Mouse (Mus musculus): ENCODE measurements at regions not wholly inside any gene's neighbourhood (a gene's known extent, or its start where the extent isn't known, plus 50 kb on each side); places are given as distances from the start of the nearest gene placed in this dataset.
A peak's percentile ranks its signal among the peaks of the same experiment; 100 is the strongest.

DNA sequence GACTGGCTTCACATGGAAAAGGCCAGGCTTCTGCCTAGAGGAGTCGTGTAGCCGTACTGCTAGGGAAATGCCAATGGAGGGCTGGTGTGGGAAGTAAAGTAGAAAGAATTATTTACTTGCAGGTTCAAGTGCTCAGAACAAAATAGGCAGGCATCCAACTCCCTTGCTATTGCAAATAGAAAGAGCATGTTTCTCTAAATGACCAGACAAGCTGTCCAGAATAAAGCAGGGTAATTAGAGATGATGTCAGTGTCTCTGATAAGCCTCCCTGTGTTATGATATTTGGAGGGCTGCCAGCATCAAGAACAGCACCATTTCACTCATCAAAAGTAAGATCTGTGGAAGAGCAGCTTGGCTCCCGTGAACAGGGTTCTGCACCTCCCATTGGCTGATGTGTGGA, 192.4 kb downstream of the Usp46 start:
- no peak for DNase-seq

DNA sequence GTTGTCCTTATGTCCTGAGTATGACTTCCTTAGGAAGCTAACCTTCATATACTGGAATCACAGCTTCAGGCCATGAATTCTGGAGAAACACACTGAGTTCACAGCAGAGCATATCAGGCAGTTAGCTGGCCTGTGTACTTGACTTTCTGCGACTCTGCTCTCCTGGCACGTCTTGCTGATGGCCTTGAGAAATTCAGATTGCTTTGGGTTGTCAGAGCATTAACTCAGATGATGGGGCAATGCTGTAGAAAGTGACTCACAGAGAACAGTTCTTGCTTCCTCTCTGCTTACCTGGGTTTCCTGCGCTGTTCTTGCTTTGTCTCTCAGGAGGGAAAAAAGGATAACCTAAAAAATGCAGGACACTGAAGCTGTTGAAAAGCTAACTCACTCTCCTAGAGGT, 187.3 kb downstream of the Usp46 start:
- DNase-seq = peak; percentile 80

DNA sequence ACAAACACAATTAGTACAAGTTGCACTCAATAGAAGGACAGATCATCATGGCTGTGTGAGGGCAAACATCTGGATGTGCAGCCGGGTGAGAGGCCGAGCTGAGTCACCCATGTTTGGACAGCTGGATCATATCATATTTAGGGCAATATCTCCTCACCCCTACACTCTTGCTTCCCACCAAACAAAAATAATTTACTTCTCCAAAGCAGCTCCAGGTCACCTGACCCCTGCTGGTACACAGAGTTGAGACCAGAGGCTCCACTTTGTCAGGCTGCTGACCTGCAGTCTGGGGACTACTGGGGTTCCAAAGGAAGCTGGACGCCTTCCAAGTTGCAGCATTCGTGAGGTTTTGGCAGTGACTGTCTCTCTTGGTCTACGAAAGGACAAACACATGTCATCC, 186.3 kb downstream of the Usp46 start:
- peak; percentile 82 for DNase-seq

DNA sequence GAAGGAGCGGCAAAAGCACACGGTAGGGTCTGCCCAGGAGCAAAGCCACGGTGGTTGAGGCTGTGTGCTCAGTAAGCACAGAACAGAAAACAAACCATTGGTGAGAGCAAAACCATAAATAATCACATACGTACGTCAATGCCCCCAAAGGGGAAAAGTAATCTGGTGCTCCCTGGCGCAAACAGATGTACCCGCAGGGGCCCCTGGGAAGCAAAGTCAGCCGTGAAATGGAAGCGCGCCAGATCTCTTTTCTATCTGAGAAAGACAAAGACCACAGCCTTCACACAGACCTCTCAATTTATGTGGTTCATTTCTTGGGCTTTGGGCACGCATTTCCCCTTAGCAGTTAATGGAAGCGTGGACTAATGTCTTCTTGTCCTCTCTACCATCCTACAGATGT, 183.2 kb downstream of the Usp46 start:
- no peak for DNase-seq

DNA sequence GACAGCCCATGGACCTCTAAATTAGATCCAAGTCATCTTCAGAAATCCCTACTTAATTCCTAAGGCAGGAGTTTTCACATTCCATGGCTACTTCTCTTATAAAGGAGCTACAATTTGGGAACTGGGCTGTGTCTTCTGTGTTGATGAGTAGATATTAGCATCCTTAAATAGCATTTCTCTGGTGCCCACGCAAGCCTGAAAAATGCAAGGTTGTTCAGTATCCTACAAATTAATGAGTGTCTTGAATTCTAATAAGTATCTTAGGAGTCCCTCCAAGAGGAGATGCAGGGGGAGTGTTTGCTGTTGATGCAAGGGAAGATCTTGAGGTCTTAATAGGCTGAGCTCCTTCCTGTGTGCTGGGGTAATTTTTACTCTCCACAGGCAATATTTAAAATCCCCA, 182.5 kb downstream of the Usp46 start:
- DNase-seq = no peak

DNA sequence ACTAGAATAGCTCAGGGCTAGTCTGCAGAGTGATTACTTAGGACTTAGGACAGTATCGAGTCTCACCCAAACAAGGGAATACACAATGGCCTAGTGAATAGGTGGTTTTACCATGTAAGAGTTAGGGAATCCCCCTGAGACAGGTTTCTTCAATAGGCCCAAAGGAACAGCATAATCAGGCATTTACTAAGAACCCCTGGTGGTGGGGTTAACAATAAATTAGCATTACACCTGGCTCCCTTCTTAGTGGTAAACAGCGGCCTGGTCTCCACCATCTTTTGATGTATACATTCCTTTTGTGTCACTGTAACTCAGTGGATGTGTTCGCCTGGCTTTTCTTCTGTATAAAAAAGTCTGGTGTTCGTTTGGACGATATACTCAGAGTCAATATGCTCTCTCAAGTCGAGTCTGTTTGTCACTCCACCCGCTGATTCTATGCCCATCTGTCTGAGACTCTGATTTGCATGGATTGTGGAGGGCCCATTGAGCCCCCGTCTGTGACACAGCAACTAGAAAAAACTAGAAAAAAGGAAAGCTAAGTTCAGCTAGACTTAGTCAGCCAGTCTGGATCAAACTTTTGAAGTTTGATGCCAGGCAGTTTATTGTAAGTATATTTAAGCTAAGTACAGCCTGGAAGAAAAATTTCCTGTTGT, 180.8 kb downstream of the Usp46 start:
- DNase-seq = no peak

DNA sequence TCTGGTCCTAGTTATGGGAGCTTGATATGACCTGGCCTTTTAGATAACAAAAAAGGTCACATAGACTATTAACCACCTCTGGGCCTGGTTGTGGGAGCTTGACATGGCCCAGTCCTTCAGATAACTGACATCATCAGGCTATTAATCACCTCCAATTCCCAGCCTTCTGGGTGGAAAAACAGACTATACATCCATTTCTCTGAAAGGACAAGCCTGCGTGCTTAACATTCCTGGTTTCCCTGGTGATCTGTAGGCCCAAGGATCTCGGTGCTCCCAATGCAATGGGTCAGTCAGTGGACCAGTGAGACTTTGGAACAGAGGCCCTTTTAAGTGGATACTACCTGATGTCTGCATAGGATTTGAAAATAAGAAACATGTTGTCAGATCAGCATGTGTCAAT, 179.8 kb downstream of the Usp46 start:
- no peak for DNase-seq

DNA sequence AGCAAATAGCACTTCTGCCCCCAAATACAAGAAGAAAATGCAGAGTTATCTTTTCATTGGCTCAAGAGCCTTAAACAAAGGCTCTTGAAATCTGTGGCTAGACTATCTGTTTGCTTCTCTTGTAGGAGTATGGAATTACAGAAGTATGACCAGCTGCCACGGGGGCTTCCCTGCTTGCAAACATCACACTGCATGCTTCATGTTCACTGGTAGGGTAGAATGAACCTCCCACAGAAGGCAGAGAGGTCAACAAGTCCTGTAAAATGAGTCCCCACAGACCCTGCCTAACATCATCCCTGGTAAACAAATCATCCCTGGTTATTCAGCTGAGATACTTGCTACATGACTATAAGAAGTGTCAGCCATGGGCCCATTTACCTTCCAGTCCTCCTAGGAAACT, 178.9 kb downstream of the Usp46 start:
- DNase-seq = no peak

DNA sequence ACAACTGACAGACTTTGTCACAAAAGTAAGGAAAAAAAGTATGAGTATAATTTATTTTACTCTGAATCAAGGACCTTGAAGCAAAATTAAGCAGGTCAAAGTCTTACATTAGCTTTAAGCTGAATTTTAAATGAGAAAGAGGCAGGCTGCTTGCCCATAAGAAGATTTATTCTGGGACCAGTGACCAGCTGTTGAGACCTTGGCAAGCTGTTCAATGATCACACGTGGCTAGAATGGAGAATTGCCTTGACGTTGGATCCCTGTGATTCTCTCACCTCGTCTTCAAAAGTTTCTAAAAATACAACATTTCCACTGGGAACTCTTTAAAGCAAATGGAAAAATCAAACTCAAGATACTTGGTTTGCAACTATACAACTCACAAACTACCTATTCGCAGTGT, 177.3 kb downstream of the Usp46 start:
- DNase-seq = no peak

DNA sequence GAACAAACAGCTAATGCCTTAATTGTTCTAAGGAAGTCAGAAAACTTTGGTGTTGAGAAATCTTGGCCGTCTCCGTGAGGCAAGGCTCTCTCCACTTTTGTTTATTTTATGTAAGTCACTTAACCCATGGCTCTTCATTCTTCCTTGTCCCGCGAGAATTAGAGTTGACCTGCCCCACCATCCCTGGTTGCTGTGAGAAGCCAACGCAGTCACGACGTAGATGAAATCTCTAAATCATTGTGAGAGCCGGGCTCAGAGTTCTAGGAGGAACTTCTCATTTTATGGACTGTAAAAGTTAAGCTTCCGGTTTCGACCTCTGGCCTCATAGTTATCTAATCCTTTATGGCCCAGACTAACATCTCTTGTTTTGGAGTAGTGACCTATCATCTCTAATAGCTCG, 176.6 kb downstream of the Usp46 start:
- no peak for DNase-seq

DNA sequence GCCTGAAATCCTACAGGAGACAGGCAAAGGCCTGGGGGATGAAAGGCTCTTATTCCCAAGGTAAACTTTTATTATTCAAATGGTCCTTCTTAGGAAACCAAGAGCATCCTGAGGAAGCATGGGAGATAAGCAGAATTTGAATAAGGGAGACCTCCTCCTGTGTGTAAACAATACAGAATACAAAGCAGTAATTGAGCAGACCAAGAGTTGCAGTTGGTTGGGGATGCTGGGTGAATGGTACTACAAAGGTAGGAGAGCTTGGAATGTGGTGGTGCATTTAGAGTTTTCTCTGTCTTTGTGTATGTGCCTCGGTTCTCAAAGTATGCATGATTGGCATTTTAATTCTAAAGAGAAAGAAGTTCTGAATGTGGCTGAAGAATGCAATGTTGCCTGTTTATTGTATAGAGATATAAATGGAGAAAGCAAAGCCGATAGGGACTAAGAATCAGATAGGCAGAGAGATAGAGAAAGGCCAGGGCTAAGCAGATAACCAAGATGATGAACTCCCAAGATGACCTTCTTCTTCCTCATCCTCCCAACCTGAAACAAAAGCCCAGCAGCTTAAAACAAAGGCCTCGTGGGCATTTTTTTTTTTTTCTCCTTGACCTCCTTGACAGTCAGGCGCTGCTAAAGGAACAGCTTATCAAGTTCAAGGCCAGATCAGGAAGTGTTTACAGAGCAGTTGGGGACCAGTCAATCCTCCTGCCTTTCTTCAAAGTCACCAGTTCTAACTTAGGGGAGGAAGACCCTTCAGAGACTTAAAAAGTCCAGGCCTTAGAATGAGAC, 175.6 kb downstream of the Usp46 start:
- DNase-seq = no peak

DNA sequence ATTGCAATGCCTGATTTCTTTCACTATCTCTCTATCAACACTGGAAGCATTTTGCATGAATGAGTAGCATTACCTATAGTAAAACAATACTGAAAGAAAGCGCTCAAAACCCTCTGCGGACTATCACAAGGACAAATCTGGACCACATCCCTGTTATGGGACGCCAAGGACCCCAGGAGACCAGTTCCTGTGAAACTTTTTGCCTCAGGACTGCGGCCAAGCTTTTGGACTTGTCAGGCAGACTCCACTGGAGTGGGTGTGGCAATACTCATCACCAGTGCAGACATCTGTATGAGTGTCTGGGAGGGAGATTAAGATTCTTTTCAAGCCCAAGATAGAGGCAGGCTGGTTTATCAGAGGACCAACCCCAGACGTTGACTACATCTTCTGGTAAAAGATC, 173.0 kb downstream of the Usp46 start:
- no peak for DNase-seq

DNA sequence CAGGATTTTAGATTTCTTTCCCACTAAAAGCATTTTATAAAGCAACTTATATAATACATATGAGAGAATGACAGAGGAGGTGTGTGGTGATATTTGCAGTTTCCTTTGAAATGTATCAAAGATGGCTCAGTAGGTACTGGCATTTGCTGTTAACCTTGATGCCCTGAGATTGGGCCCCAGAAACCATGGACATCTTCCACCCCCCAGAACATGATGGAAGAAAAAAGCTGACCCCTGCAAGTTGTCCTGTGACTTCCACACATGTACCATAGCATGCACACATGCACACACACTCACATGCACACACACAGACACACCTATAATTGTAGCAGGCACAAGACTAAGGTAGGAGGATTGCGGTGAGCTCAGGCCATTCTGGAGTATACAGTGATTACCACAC, 171.4 kb downstream of the Usp46 start:
- DNase-seq = no peak

DNA sequence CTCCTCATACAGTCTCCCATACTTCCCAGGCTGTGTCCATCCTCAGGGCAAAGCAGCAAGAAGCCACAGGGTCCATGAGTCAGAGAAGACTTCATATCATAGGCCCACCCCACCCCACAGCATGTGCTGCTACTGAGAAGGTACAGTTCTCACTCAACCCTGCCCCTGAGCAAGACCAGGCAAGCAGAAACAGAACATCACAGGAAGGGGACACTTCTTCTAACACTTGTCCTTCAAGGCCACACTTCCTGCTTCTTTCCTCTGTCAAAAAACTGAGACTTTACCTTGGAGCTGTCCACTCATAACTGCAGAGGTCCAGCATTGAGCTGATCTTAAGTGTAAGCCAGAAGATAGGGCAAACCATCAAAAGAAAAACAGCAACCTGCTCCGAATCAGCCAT, 166.6 kb downstream of the Usp46 start:
- no peak for DNase-seq

DNA sequence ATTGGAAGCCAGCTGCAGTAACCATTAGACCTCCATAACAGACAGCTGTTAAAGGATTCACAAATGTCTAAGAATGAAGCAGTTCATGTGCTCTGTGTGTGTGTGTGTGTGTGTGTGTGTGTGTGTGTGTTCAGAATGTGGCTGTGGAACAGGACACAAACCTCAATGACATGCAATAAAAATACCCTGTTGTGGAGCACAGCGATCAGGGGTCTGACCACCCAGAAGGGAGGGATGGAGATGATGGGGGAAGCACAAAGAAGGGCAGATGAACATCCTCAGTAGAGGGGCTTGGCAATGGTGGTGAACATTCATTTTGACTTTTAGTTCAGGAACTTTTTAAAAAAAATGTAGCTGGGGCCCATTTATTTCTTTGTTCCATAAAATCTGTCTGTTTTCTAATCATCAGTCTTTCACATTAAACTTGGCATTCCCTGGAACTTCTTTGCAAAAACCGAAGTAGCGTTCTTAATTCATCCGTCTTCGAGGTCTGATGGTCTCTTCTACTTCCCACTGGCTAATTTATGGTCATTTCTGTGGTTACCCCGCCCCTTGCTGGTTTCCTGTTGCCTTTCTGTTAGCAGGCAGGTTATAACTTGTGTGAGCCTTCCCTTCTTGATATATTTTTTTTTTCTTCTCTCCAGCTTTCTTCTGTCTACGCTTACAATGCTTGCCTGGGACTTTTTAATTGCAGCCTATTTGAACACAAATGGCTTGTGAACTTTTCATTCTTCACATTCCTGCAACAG, 165.6 kb downstream of the Usp46 start:
- DNase-seq = no peak

DNA sequence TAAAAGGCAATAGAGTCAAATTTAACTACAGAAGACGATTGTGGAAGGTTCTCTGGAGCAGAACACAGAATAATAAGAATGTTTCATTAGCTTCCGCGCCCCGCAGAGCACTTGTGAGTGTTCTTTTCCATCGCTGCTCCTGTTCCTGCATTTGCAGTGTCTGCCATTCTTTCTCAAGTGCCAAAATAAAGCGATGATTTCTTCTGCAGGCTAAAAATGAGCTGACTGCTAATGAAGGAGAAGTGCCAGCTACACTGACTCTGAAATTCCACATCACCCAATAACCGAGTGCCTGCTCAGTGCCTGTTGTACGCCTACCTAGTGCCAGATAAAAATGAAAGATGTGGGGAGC, 165.0 kb downstream of the Usp46 start:
- no peak for DNase-seq

DNA sequence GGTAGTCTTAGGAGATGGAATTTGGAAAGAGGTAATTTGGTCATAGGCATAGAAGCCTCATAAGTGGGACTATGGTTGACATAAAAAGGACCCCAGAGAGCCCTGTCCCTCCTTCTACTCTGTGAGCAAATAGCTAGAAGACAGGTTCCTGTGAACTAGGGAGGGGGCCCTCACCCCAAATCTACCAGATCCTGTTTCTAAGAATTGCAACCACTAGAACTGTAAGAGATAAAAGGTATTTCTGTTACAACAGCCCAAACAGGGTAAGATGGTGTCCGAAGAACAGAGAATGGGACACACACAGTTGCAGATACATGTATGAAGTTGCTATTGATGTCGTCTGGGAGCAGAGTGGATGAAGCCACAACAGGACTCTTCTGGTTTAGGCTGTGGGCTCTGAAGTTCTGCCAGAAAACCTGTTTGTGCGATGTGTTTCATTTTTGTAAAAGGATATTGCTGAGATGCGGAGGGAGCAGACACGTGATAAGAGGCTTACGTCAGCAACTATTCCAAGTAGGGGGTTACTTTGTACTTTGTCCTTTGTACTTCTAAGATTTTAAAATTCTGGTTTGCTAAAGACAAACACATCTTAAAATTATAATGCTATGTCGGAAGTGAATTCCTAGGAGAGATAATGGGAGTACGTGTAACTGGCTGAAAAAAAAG, 164.0 kb downstream of the Usp46 start:
- no peak for DNase-seq

DNA sequence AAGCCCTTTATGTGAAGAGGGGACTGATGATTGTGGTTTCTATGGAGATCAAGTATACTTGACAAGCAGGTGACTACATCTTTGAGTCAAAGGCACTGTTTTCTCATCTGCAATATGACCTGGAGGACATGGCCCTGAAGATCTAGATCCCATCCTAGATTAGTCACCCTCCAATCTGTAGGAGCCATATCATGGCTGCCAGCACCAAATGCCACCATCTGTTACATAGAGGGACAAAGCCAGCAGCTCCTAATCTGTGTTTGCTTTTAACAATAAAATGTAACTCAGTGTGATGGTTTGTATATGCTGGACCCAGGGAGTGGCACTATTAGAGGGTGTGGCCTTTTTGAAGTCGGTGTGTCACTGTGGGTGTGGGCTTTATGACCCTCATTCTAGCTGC, 156.1 kb downstream of the Usp46 start:
- DNase-seq = no peak

DNA sequence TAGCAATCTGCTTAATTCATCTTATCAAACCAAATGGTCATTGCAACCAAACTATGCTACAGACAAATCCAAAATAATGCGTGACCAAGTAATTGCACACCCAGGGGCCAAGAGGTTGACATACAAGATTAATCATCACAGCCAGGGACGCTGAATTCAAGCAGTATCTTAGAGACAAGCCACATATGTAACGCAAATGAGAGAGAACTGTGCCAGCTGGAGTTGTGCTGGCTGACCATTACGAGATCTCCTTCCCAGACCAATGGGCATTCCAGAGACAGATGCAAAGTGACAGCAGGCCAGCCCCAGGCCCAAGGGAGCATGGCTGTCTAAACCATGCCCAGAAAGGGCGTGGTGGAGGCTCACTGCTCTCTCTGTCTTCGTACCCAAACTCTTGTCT, 155.1 kb downstream of the Usp46 start:
- no peak for DNase-seq

DNA sequence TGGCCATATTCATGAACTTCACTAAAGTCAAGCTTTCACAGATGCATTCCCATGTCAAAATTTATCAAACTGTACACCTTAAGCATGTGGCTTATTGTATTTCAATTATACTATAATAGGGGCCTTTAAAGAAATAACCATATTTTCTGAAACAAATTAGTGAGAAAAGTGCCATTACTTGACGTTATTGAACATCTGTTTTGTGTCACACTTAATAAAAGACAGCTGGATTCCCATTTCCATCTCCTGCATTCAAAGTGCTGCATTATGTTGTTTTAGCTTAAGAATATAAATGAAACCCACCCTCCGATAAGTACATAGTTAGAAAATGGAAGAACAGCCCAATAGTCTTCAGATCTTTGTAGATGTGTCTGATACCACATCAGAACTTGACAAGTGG, 150.2 kb downstream of the Usp46 start:
- DNase-seq = no peak

DNA sequence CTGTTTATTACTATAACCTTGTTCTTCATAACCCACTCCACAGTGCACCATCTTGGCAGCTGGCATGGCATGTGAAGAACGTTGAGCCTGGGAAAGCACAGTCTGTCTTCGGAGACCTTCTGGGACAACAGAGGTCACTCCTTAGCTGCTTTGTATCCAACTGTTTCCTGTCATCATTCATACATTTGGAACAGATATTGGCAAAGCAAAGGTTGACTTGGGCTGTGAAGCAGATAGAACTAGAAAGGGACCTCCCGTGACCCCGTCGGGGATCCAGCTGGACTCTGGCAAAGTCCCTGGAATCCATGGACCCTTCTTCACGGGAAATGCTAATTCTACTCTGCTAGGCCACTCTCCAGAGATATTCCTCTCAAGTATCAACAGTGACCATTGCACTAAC, 148.3 kb downstream of the Usp46 start:
- DNase-seq = peak; percentile 13

DNA sequence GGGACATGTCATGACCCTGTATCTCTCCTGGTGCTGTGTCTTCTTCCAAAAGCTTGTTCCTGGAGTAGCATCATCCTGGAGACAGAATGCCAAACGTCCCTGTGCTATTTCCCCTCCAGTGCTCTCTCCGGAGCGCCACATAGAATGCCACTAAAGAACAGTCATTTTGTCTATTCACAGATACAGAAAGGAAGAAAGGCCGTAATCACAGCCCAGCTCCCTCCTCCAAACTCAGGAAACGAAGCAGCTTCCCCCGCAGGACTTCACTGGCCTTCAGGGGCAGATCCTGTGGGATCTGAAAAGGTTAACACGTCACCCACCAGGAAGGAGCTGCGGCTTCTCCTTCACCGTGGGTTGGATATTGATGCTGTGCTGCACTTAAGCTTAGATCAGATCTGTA, 140.7 kb downstream of the Usp46 start:
- no peak for DNase-seq

DNA sequence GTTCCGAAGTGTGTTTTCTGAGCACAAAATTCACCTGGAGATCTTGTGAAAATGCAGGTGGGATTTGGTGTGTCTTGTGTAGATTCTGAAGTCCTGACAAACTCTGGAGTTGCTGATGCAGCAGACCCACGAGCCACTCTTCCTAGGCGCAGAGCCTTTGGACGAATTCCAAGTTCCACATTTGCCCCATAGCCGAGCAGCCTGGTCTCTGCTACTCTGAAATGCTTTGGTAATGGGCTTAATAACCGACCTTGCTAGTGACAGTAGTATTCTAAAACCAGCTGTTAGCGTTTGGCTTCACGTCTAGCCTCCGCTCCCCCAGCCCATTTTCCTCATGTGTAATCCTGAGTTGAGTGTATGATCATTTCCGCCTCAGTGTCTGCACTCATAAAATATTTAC, 139.5 kb downstream of the Usp46 start:
- no peak for DNase-seq
